Mouse (Mus musculus) layer of hippocampus, adult 8-10 months (tissue): Measurements from ENCODE around the gene Kif19a. TPM values are rescaled to one million over a fixed set of nuclear protein-coding genes. Genes with fewer than 3 reads are reported as not detected.

Experiments used
- total RNA-seq, 4 experiments: library from RNA; stranded (reverse); gene quantifications; 2 replicates each; pipeline ENCODE4 v1.2.4; 2022

Kif19a gene
- total RNA-seq, 4 experiments from 2014 or later: 2.7 to 4.5 (median 3.8) TPM

Other genes starting within 250 kb of the Kif19a start
- 1,000 to 10,000 TPM in 2 of 4 experiments, 100 to 1,000 TPM in 2; 690 to 1,011 (median 866) TPM for gene Rpl38, start 96.9 kb upstream of the Kif19a start, total RNA-seq
- gene Ttyh2, start 90.0 kb upstream of the Kif19a start, total RNA-seq: 10 to 100 TPM; 29.9 to 38.8 (median 36.2) TPM
- 1 to 10 TPM; 1.9 to 2.6 (median 2.2) TPM for gene Dnaic2, start 38.0 kb upstream of the Kif19a start, total RNA-seq
- gene Btbd17, start 30.6 kb downstream of the Kif19a start, total RNA-seq: 10 to 100 TPM; 15.3 to 19.6 (median 17.4) TPM
- gene Gpr142, start 33.5 kb downstream of the Kif19a start, total RNA-seq: not detected
- gene Gprc5c, start 85.8 kb downstream of the Kif19a start, total RNA-seq: 1 to 10 TPM; 4.3 to 7.2 (median 4.8) TPM
- gene Cd300a, start 124.7 kb downstream of the Kif19a start, total RNA-seq: 1 to 10 TPM in 2 of 4 experiments, under 1 TPM in 2; 0.39 to 1.3 (median 0.80) TPM
- under 1 TPM in 2 of 4 experiments, not detected in 2; 0.25 to 0.48 TPM for gene Cd300lb, start 169.0 kb downstream of the Kif19a start, total RNA-seq
- gene Cd300c, start 203.8 kb downstream of the Kif19a start, total RNA-seq: not detected
- under 1 TPM in 2 of 4 experiments, not detected in 2; 0.20 to 0.45 TPM for gene Cd300ld, start 224.5 kb downstream of the Kif19a start, total RNA-seq
- gene Cd300c2, start 236.5 kb downstream of the Kif19a start, total RNA-seq: 10 to 100 TPM in 2 of 4 experiments, 1 to 10 TPM in 2; 3.8 to 26.2 (median 12.4) TPM